Mouse (Mus musculus) lung, embryonic 14.5 days (tissue): ENCODE measurements around the gene Aqp11. TPM values are rescaled to one million over a fixed set of nuclear protein-coding genes. Genes with fewer than 3 reads are reported as not detected.

Experiments
- ATAC-seq: fragments of 200-750 bp; cut with Nextera tagmentation; 2 replicates; pipeline ENCODE4 v1.8.0; 2017; ENCODE audit warnings: mild to moderate bottlenecking, moderate TSS enrichment, moderate library complexity; ENCODE audit not compliant: insufficient read depth
- DNase-seq: peaks from one replicate; pipeline ENCODE4 v3.0.0-alpha.2; 2015
- H3K27ac ChIP-seq: fragments of 300-500 bp; sonication (generic); 2 replicates; pipeline ENCODE4 v1.5.1; 2014; ENCODE audit warnings: low read depth, mild to moderate bottlenecking, moderate library complexity
- H3K27me3 ChIP-seq: fragments of 300-500 bp; sonication (generic); 2 replicates; pipeline ENCODE4 v1.6.1; 2014; ENCODE audit warnings: low read length, control low read depth; ENCODE audit not compliant: insufficient read depth
- H3K36me3 ChIP-seq: fragments of 300-500 bp; sonication (generic); 2 replicates; pipeline ENCODE4 v1.6.1; 2014; ENCODE audit warnings: control low read depth; ENCODE audit not compliant: insufficient read depth
- H3K4me1 ChIP-seq: fragments of 300-500 bp; sonication (generic); 2 replicates; pipeline ENCODE4 v1.6.1; 2014; ENCODE audit warnings: antibody characterized with exemption, control low read depth; ENCODE audit not compliant: insufficient read depth
- H3K4me2 ChIP-seq: fragments of 300-500 bp; sonication (generic); 2 replicates; pipeline ENCODE4 v1.6.1; 2014; ENCODE audit warnings: mild to moderate bottlenecking
- H3K4me3 ChIP-seq: fragments of 300-500 bp; sonication (generic); 2 replicates; pipeline ENCODE4 v1.5.1; 2014; ENCODE audit warnings: low read depth, low read length
- H3K9ac ChIP-seq: fragments of 300-500 bp; sonication (generic); 2 replicates; pipeline ENCODE4 v1.6.1; 2014
- H3K9me3 ChIP-seq: fragments of 300-500 bp; sonication (generic); 2 replicates; pipeline ENCODE4 v1.6.1; 2016; ENCODE audit warnings: low read depth, low read length, control low read depth
- CTCF ChIP-seq: IDR thresholded peaks from 2 replicates; pipeline ENCODE4 v1.5.1; 2016; ENCODE audit warnings: antibody characterized with exemption, low read depth
- WGBS: fragments of 180-500 bp; shearing (Covaris S2); extraction: QIAGEN DNeasy Blood & Tissue Kit; methylation state at CpG from one replicate; pipeline ENCODE4 v1.1.7; 2014; 5-methylcytosine and 5-hydroxymethylcytosine counted together
- polyA plus RNA-seq: library from polyadenylated mRNA; unstranded; fragments of >200 nt; fragmentation: Nextera tagmentation; extraction: Ambion mirVana; gene quantifications from 2 replicates; pipeline ENCODE4 v1.2.1, GENCODE M21; 2014

Aqp11 gene
- polyA plus RNA-seq, 1 experiment from 2014 or later, result 3.2 TPM

GRCm38 (mm10) chr7:97775380-97775779 lies 37.3 kb upstream of the Aqp11 start:
- 46% methylated on average over 3 of the region's 3 CpGs for WGBS
- Histone ChIP-seq H3K27ac (no peak overlapping the region), H3K9ac (no peak overlapping the region), H3K4me3 (no peak overlapping the region), H3K4me2 (no peak overlapping the region), H3K27me3 (no peaks in the 10 kb centered on the region), H3K36me3 (no peaks in the 10 kb centered on the region), H3K4me1 (no peaks in the 10 kb centered on the region), H3K9me3 (no peaks in the 10 kb centered on the region)
- no peak for DNase-seq
- ATAC-seq, result no peak
- TF ChIP-seq CTCF, result no peak

- DNase-seq (no peak), ATAC-seq (no peak)
- Histone ChIP-seq H3K27ac (no peak overlapping the region), H3K36me3 (no peaks in the 10 kb centered on the region), H3K4me3 (no peak overlapping the region), H3K27me3 (no peaks in the 10 kb centered on the region), H3K4me2 (no peak overlapping the region), H3K9ac (no peak overlapping the region), H3K9me3 (no peaks in the 10 kb centered on the region), H3K4me1 (no peaks in the 10 kb centered on the region)
- no peak for TF ChIP-seq CTCF
- 61% methylated on average over 6 of the region's 6 CpGs for WGBS
These were observed 32.9 kb upstream of the Aqp11 start for GRCm38 (mm10) chr7:97770841-97771620.

- no peak for TF ChIP-seq CTCF
- no peak for DNase-seq
- no peak overlapping the region for H3K27ac ChIP-seq
- no peak overlapping the region for H3K9ac ChIP-seq
- H3K4me1 ChIP-seq, result no peaks in the 10 kb centered on the region
- H3K27me3 ChIP-seq, result no peaks in the 10 kb centered on the region
- H3K4me2 ChIP-seq, result no peak overlapping the region
- no peaks in the 10 kb centered on the region for H3K9me3 ChIP-seq
- no peaks in the 10 kb centered on the region for H3K36me3 ChIP-seq
- no peak overlapping the region for H3K4me3 ChIP-seq
- 74% methylated on average over 4 of the region's 4 CpGs for WGBS
- ATAC-seq, result no peak
These were observed 30.9 kb upstream of the Aqp11 start for GRCm38 (mm10) chr7:97769020-97769419.

GRCm38 (mm10) chr7:97767841-97768240 lies 29.8 kb upstream of the Aqp11 start:
- Histone ChIP-seq H3K27ac (no peak overlapping the region), H3K4me3 (no peak overlapping the region), H3K27me3 (no peaks in the 10 kb centered on the region), H3K36me3 (no peaks in the 10 kb centered on the region), H3K4me2 (no peak overlapping the region), H3K9me3 (no peaks in the 10 kb centered on the region), H3K9ac (no peak overlapping the region), H3K4me1 (no peaks in the 10 kb centered on the region)
- 58% methylated on average over 8 of the region's 8 CpGs for WGBS
- no peak for DNase-seq
- ATAC-seq, result no peak
- no peak for TF ChIP-seq CTCF

- ATAC-seq, result no peak
- Histone ChIP-seq H3K9ac (no peak overlapping the region), H3K4me2 (no peak overlapping the region), H3K27ac (no peak overlapping the region), H3K36me3 (no peaks in the 10 kb centered on the region), H3K4me3 (no peak overlapping the region), H3K9me3 (no peaks in the 10 kb centered on the region), H3K4me1 (no peaks in the 10 kb centered on the region), H3K27me3 (no peaks in the 10 kb centered on the region)
- 68% methylated on average over 9 of the region's 9 CpGs for WGBS
- TF ChIP-seq CTCF, result no peak
- no peak for DNase-seq
These were observed 28.5 kb upstream of the Aqp11 start for GRCm38 (mm10) chr7:97766406-97767166.

- TF ChIP-seq CTCF, result no peak
- Histone ChIP-seq H3K9me3 (no peaks in the 10 kb centered on the region), H3K4me1 (no peaks in the 10 kb centered on the region), H3K4me2 (no peak overlapping the region), H3K36me3 (no peaks in the 10 kb centered on the region), H3K4me3 (no peak overlapping the region), H3K27ac (no peak overlapping the region), H3K27me3 (no peaks in the 10 kb centered on the region), H3K9ac (no peak overlapping the region)
- ATAC-seq (no peak), DNase-seq (no peak)
- 75% methylated on average over 5 of the region's 5 CpGs for whole genome bisulfite sequencing
These were observed 27.9 kb upstream of the Aqp11 start for GRCm38 (mm10) chr7:97765963-97766347.

GRCm38 (mm10) chr7:97765181-97765962 lies 27.3 kb upstream of the Aqp11 start:
- no peaks in the 10 kb centered on the region for H3K9me3 ChIP-seq

More at GRCm38 (mm10) chr7:97765181-97765962, 27.3 kb upstream of the Aqp11 start:
- 85% methylated on average over 21 of the region's 21 CpGs for WGBS
- no peaks in the 10 kb centered on the region for H3K27me3 ChIP-seq
- TF ChIP-seq CTCF, result no peak
- no peak overlapping the region for H3K9ac ChIP-seq
- DNase-seq (no peak), ATAC-seq (no peak)
- H3K4me1 ChIP-seq, result no peaks in the 10 kb centered on the region
- no peak overlapping the region for H3K4me3 ChIP-seq
- H3K4me2 ChIP-seq, result no peak overlapping the region
- H3K27ac ChIP-seq, result no peak overlapping the region
- no peaks in the 10 kb centered on the region for H3K36me3 ChIP-seq
